Mouse (Mus musculus): ENCODE data around the gene Limch1.

The Limch1 gene

DNA sequence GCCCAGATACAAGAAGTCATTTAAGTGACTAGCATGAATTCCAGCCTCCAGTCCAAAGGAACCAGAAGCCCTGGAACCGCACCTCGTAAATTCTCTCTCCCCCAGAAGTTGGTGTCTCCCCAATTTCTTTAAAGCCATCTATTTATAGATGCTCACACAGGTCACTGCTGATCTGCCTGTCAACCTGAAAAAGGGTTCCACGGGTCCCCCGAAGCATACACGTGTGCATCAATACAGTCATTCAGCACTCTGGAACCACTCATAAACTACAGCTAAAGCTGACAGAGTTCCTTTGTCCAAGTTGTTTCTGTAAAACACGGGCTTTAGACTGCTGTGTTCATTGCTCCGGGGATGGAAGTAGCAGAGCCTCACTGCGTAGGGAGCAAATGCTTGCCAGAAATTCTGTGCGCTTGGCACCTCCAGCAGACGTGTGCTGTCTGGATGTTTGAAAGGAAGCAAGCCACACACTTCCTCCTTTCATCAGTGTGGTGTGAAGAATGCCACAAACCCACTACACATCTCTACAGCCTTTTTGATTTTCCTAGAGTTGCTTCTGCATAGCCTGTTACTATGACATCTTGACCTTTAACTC, 278.9 kb downstream of the Limch1 start:
- DNase-seq (ENCODE audit: low spot score in 2 of 2): no peak

- DNase-seq (ENCODE audit: low spot score in 2 of 2): no peak
Measured at GRCm38 (mm10) chr5:67025095-67025494, 279.5 kb downstream of the Limch1 start.

DNA sequence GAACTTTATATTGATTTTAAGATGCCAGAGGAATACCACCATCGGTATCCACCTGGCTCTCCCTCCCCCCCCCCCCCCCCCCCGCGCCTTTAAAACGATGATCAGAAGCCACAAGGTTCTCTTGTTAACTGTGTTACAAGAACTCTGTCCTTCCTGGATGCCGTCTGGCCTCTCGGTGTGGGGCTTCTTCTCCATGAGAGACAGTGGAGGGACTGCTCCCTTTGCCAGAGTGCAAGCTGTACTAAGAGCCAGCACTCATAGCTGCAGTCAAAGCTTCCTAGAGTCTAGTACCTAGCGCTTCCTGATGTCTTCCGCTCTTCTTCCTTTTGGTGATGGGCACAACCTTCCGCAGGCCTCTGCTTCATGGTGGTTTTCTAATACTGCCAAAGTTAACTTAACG, 280.0 kb downstream of the Limch1 start:
- DNase-seq (ENCODE audit: low spot score in 2 of 2): no peak

DNA sequence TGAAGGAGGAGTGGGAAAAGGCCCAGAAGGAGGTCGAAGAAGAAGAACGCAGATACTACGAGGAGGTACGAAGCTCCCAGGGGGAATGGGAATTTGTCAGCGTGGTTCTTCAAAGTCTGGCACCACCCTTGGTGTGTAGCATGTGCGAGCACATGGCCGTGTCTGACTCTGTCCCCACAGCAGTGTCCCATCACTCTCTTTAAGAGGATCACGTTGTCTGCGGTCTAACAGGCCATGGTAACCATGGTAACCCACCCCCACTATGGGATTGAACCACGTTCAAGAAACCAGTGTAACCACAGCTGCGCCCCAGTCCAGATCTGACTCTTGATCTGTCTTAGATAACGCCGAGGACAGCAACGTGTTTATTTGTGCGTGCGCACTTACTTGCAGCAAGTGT, 283.2 kb downstream of the Limch1 start:
- no peak for DNase-seq (ENCODE audit: low spot score in 2 of 2)

- DNase-seq (ENCODE audit: low spot score in 2 of 2): no peak
Measured at GRCm38 (mm10) chr5:67029946-67030345, 284.3 kb downstream of the Limch1 start.

DNA sequence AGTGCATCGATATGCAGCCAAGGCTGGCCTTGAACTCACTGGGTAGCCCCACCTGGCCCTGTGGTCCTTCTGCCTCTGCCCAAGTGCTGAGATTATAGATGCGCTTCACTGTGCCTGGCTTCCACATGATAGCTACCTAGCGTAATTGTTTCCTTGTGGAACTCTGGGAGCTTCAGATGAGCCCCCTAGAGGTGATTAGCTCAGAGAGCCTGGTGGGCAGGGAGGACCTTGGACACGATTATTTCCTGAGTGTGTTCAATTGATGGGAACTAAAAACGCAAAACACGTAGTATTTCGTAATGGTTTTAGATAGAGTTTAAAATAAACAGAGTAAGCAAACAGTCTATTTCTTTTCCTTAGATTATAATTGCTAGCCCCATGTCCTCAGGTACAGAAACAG, 287.0 kb downstream of the Limch1 start:
- DNase-seq (ENCODE audit: low spot score in 2 of 2): no peak

GRCm38 (mm10) chr5:67043932-67044331, 298.3 kb downstream of the Limch1 start:
- no peak for DNase-seq (ENCODE audit: low spot score in 2 of 2)

GRCm38 (mm10) chr5:67048003-67048402, 302.4 kb downstream of the Limch1 start:
- no peak for DNase-seq (ENCODE audit: low spot score in 2 of 2)

DNA sequence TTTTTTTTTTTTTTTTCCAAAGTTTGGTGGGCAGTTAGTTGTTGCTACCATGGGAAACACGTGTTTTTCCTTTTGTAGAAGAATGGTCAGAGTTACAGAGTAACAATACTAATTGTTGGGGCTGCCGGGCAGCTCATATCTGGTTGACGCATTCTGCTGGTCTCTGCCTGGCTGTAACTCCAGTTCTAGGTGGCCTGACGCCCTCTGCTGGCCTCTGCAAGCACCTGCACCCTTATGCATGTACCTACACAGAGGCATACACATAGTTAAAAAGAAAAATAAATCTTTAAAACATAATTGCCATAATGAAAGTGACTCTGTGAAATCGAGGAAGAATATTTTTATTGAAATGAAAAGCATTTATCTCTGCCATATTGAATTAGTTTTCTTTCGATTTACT, 312.2 kb downstream of the Limch1 start:
- no peak for DNase-seq (ENCODE audit: low spot score in 2 of 2)

DNA sequence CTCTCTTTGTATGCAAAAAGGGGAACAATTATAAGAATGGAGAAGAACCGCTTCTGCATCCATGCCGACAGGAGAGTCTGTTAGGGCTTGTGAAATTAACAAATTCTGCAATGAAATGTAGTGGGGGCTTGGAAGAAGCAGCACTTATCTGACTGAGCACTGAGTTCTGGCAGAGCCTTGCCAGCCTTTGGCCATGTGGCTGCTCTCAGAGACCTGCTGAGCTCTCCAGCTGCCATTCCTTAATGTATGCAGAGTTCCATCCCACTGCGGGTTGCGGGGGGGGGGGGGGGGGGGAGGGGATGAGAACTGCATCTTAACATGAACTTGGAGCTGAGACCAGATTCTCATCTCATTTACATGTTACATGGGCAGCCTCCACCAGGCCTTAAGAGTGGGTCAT, 314.9 kb downstream of the Limch1 start:
- DNase-seq (ENCODE audit: low spot score in 2 of 2): no peak

GRCm38 (mm10) chr5:67063596-67063995, 318.0 kb downstream of the Limch1 start:
- no peak for DNase-seq (ENCODE audit: low spot score in 2 of 2)

- no peak for DNase-seq (ENCODE audit: low spot score in 2 of 2)
Measured at GRCm38 (mm10) chr5:67083117-67083516, 337.5 kb downstream of the Limch1 start.

DNA sequence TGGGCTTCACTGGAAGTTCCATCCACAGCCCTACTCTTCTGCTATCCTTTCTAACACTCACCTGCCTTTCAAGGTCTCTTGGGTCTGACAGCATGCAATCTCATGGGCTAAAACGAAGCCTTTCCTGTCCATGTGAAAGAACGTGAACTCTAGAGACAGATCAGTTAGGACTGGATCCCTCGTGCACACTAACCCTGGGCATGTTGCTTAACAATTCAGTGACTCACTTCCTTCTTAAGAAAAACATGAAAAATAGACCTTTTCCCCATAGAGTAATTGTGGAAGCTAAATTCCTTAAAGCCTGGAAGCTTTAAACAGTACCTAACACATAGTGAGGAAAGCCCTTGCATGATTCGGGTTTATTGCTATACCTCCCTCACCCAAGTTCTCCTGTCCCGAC, 345.2 kb downstream of the Limch1 start:
- no peak for DNase-seq (ENCODE audit: low spot score in 2 of 2)

- no peak for DNase-seq (ENCODE audit: low spot score in 2 of 2)
Measured at GRCm38 (mm10) chr5:67091766-67092165, 346.1 kb downstream of the Limch1 start.

- no peak for DNase-seq (ENCODE audit: low spot score in 2 of 2)
Measured at GRCm38 (mm10) chr5:67093991-67094390, 348.4 kb downstream of the Limch1 start.

DNA sequence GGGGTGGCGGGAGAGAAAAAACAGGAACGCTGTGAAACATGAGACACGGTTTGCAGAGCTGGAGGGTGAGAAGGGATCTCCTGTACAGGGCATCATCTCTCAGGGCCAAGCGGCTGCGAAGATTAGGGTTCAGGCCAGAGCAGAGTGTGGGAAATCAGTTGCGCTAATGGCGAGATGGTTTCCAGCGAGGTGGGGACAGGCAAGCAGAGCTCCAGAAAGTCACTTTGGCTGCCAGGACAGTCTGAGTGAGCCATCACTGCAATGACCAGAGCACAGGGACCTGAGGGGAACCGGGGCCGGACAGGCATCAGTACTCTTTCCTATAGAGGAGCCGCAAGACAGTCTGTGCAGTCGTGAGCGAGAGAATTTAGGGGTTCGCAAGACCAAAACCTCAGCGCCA, 349.5 kb downstream of the Limch1 start:
- DNase-seq (ENCODE audit: low spot score in 2 of 2): no peak

DNA sequence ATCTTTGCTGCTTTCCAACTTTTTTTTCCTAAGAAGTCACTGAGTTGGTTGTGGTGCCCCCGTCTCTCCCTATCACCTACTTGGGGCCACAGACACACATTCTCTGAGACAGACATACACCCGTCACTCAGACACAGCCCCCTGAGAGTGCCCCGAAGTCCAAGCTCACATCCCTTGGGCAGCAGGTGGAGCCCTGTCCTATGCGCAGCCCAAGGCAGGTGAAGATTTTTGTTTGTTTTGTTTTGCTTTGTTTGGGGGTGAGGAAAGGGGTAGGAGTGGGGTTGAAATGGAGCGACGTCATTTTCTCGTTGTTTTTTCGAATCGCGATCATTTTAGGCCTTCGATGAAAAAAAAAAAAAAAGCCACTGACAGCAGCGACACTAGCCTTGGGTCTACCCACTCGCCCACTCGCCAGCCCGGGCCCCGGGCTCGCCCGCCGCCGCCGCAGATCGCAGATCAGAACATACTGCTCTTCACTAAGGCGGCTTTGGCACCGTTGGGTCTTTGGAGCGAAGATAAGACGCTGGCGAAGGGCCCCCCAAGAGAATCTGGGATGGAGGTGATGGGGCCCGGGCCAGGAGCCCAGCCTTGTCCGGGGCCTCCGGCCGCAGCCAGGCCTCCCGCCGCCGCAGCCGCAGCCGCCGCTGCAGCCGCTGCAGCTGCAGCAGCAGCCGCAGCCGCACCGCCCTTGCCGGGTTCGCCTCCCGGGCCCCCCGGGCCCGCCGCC, 350.2 kb downstream of the Limch1 start:
- DNase-seq (ENCODE audit: low spot score in 2 of 2): no peak

- DNase-seq (ENCODE audit: low spot score in 2 of 2): no peak
Measured at GRCm38 (mm10) chr5:67096378-67096771, 350.7 kb downstream of the Limch1 start.

- no peak for DNase-seq (ENCODE audit: low spot score in 2 of 2)
Measured at GRCm38 (mm10) chr5:67097106-67098050, 351.8 kb downstream of the Limch1 start.

DNA sequence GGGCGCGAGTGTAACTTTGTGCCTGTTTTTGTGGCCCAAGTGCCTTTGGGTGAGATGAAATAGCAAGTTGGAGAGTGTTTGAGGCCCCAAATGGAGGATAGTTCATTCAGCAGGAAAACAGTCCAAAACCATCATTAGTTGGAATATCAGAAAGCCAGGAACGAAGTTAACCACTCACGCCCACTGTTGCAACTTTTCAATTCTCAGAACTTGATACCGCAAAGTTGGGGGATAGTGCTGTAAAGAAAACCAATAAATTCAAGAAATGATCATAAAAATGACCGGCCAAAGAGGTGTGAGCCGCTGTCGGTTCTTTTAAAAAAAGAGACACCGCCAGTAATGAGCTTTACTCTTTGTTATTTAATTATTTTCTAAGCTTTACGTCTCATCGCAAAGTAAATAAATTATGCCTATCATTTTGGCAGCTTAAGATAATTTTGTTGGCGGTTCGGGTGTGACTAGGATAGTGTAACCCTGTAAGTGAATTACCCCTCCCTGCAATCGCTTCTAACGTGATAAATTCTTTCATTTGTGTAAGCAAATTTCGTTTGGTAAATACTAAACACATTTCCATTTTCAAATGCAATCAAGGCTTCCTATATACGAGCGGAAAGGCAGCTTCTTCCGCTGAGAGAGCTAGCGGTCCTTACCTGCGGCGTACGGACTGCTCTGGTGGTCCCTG, 352.6 kb downstream of the Limch1 start:
- no peak for DNase-seq (ENCODE audit: low spot score in 2 of 2)

- DNase-seq (ENCODE audit: low spot score in 2 of 2): no peak
Measured at GRCm38 (mm10) chr5:67098733-67099323, 353.2 kb downstream of the Limch1 start, which contains the start of gene Phox2b. Phox2b (minus strand) TSS chr5:67099301.
